Mouse (Mus musculus) neural tube, embryonic 12.5 days (tissue): ENCODE data around the gene Gm11096. TPM values are rescaled to one million over a fixed set of nuclear protein-coding genes. Genes with fewer than 3 reads are reported as not detected.

Experiments used
- ATAC-seq: fragments of 200-750 bp; cut with Nextera tagmentation; 2 replicates; pipeline ENCODE4 v1.8.0; 2017; ENCODE audit warnings: low read depth, mild to moderate bottlenecking, moderate TSS enrichment, moderate library complexity; ENCODE audit not compliant: low FRiP score
- H3K27ac ChIP-seq: fragments of 300-500 bp; sonication (generic); 2 replicates; pipeline ENCODE4 v1.5.1; 2016
- H3K27me3 ChIP-seq: fragments of 300-500 bp; sonication (generic); replicated peaks from 2 replicates; pipeline ENCODE4 v1.6.1; 2016; ENCODE audit warnings: mild to moderate bottlenecking
- H3K36me3 ChIP-seq: fragments of 300-500 bp; sonication (generic); 2 replicates; pipeline ENCODE4 v1.6.1; 2016; ENCODE audit warnings: mild to moderate bottlenecking
- H3K4me1 ChIP-seq: fragments of 300-500 bp; sonication (generic); 2 replicates; pipeline ENCODE4 v1.6.1; 2016
- H3K4me2 ChIP-seq: fragments of 300-500 bp; sonication (generic); replicated peaks from 2 replicates; pipeline ENCODE4 v1.6.1; 2016; ENCODE audit warnings: mild to moderate bottlenecking
- H3K4me3 ChIP-seq: fragments of 300-500 bp; sonication (generic); 2 replicates; pipeline ENCODE4 v1.5.1; 2016
- H3K9ac ChIP-seq: fragments of 300-500 bp; sonication (generic); 2 replicates; pipeline ENCODE4 v1.6.1; 2016; ENCODE audit warnings: mild to moderate bottlenecking
- H3K9me3 ChIP-seq: fragments of 300-500 bp; sonication (generic); 2 replicates; pipeline ENCODE4 v1.6.1; 2016; ENCODE audit warnings: mild to moderate bottlenecking
- WGBS: fragments of 180-500 bp; shearing (Covaris S2); methylation state at CpG from one replicate; pipeline ENCODE4 v1.1.7; 2016; 5-methylcytosine and 5-hydroxymethylcytosine counted together
- polyA plus RNA-seq: library from polyadenylated mRNA; unstranded; fragments of >200 nt; fragmentation: Nextera tagmentation; extraction: Ambion mirVana; gene quantifications from 2 replicates; pipeline ENCODE4 v1.2.1, GENCODE M21; 2016

Gm11096 gene
- polyA plus RNA-seq, 1 experiment from 2014 or later: not detected

GRCm38 (mm10) chr17:81486388-81486787, 44.8 kb downstream of the Gm11096 start:
- Histone ChIP-seq H3K9ac (no peak overlapping the region), H3K9me3 (no peaks in the 10 kb centered on the region), H3K27ac (no peak overlapping the region), H3K4me3 (no peak overlapping the region), H3K4me1 (no peaks in the 10 kb centered on the region), H3K27me3 (no peaks in the 10 kb centered on the region), H3K4me2 (no peak overlapping the region), H3K36me3 (no peaks in the 10 kb centered on the region)
- ATAC-seq: no peak
- WGBS: 63% methylated on average over 1 of the region's 1 CpGs
